Mouse (Mus musculus): ENCODE measurements at regions not wholly inside any gene's neighbourhood (a gene's known extent, or its start where the extent isn't known, plus 50 kb on each side); places are given as distances from the start of the nearest gene placed in this dataset.

DNA sequence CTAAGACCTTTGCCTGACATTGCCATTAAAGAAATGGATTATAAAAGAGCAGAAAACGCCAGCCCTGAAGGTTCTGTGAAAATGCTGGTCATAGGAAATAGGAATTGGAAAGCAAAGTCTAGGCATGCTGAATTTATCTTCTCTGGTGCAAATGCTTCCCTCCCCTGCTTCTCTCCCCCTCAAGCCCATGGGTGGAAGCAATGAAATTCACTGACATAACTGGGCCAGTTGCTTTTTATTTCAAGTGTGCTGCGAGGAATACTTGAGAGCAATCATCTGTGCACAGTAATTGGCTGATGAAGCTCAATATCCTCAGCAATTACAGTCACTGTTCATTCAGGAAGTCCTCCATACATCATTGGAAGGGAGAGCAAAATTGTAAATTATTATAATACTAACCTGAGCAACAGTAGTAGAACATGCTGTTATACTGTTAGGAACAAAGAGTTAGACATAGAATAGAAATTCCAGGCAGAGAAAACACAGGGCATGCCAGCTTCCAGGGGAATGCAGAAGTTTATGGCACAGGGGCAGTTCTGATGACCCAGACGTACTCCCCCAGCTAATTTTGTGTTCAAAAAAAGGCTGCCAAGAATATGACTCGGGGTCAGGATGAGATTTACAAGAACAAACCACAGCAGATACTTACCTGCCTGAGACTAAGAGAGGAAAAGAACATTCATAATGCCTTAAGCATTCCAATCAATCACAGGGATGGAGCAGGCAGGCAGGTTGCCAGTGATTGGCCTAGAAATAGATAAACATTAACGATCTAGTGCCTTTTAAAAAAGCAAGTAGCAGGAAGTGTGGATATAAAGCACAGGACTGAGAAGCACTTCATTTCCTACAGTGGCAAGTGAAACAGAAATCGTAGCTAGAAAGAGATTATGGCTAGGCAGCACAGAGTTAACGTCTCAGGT, 325.1 kb downstream of the Serpinb8 start:
- TF ChIP-seq POLR2A (IDR thresholded peaks at IDR 0.05; ENCODE audit: borderline replicate concordance, low read depth, low read length): no peak
- TF ChIP-seq CTCF (IDR thresholded peaks at IDR 0.05; ENCODE audit: low read depth, low read length): no peak

Data from bone marrow macrophage, adult 2 months (primary cell).